Mouse (Mus musculus) stomach, postnatal 0 days (tissue): ENCODE measurements around the gene Ptpn22.

ENCODE experiments used
- CTCF ChIP-seq: IDR thresholded peaks from 2 replicates; pipeline ENCODE4 v1.5.1; 2016; ENCODE audit warnings: antibody characterized with exemption, low read depth, mild to moderate bottlenecking, moderate library complexity
- EP300 ChIP-seq: optimal IDR thresholded peaks from 2 replicates; pipeline ENCODE3; 2016; ENCODE audit warnings: antibody characterized with exemption

DNA sequence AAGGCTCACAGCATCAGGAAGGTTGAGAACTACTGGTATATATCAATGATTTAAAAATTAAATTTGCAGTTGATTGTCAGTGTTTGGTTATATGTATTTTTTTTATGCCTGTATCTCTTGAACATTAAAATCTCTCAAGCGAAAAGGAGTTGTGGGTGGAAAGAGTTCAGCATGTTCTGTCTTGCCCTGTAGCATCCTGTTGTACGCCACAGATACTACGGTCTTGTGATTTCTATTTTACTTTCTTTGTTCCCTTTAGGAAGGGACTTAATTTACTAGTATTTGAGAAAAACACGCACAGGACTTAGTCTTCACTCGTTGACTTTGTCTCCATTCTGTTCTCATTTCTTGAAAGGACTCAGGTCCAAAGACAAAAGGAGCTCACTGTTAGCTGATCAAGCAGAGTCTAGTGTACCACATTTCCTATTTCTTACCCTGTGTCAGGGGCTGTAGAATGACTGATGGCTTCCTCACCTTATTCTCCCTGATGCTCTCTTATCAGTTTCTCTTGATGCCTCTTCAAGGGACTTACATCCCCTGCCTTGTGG lies 7.9 kb downstream of the Ptpn22 start:
- TF ChIP-seq CTCF = no peak
- no peak for TF ChIP-seq EP300
